Mouse (Mus musculus): Measurements from ENCODE around the gene Syne3. TPM values are rescaled to one million over a fixed set of nuclear protein-coding genes. Genes with fewer than 3 reads are reported as not detected.

Gene Syne3
- polyA plus RNA-seq, 1 experiment from 2014 or later, result 0.25 TPM

- DNase-seq (ENCODE audit: low spot score), result no peak
- no peak overlapping the region for H3K4me3 ChIP-seq
- no peaks in the 10 kb centered on the region for H3K36me3 ChIP-seq
- H3K4me1 ChIP-seq, result peaks cover 10% of the 10 kb centered on the region
- peaks cover 9% of the 10 kb centered on the region for H3K27me3 ChIP-seq (ENCODE audit: low read depth, poor library complexity, severe bottlenecking)
- H3K27ac ChIP-seq, result no peak overlapping the region
- no peaks in the 10 kb centered on the region for H3K9me3 ChIP-seq (replicated peaks)
- WGBS, result 92% methylated on average over 10 of the region's 10 CpGs
Observed at GRCm38 (mm10) chr12:104992123-104992741, 17.4 kb downstream of the Syne3 start.

GRCm38 (mm10) chr12:104990741-104991454 lies 18.7 kb downstream of the Syne3 start:
- Histone ChIP-seq H3K9me3 (replicated peaks) (no peaks in the 10 kb centered on the region), H3K27me3 (ENCODE audit: low read depth, poor library complexity, severe bottlenecking) (peaks cover 9% of the 10 kb centered on the region), H3K27ac (no peak overlapping the region), H3K4me3 (no peak overlapping the region), H3K36me3 (no peaks in the 10 kb centered on the region), H3K4me1 (peaks cover 10% of the 10 kb centered on the region)
- DNase-seq (ENCODE audit: low spot score), result no peak
- 88% methylated on average over 13 of the region's 13 CpGs for WGBS

- WGBS, result 83% methylated on average over 7 of the region's 7 CpGs
Observed at GRCm38 (mm10) chr12:104987936-104988335, 21.7 kb downstream of the Syne3 start.

GRCm38 (mm10) chr12:104986781-104987180 lies 22.8 kb downstream of the Syne3 start:
- Histone ChIP-seq H3K27ac (no peak overlapping the region), H3K27me3 (ENCODE audit: low read depth, poor library complexity, severe bottlenecking) (no peaks in the 10 kb centered on the region), H3K4me3 (no peak overlapping the region), H3K4me1 (peaks cover 17% of the 10 kb centered on the region), H3K36me3 (no peaks in the 10 kb centered on the region), H3K9me3 (replicated peaks) (no peaks in the 10 kb centered on the region)
- WGBS, result 92% methylated on average over 9 of the region's 9 CpGs
- DNase-seq (ENCODE audit: low spot score), result no peak

More at GRCm38 (mm10) chr12:104987936-104988335, 21.7 kb downstream of the Syne3 start:
- Histone ChIP-seq H3K4me3 (no peak overlapping the region), H3K4me1 (peaks cover 17% of the 10 kb centered on the region), H3K27me3 (ENCODE audit: low read depth, poor library complexity, severe bottlenecking) (no peaks in the 10 kb centered on the region), H3K36me3 (no peaks in the 10 kb centered on the region), H3K9me3 (replicated peaks) (no peaks in the 10 kb centered on the region), H3K27ac (no peak overlapping the region)
- no peak for DNase-seq (ENCODE audit: low spot score)

DNA sequence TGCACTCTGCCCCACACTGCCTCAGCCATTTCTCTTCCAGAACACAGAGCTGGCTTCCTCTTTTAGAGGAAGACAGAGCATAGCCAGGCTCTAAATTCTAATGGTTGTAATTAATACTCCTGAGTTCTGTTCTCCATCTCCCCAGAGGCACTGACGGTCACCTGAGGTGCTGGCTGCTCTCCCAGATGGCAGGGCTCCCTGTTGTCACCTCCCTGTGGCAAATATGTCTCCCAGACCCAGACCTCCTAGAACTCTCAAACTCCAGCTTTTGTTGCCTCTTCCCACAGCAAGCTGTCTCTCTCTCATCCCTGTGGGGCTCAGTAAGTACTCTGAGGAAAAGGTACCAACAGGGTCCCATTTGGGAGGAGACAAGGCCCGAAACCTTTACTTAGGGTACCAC lies 23.6 kb downstream of the Syne3 start:
- Histone ChIP-seq H3K27ac (no peak overlapping the region), H3K36me3 (no peaks in the 10 kb centered on the region), H3K27me3 (ENCODE audit: low read depth, poor library complexity, severe bottlenecking) (no peaks in the 10 kb centered on the region), H3K4me1 (peaks cover 17% of the 10 kb centered on the region), H3K9me3 (replicated peaks) (no peaks in the 10 kb centered on the region), H3K4me3 (no peak overlapping the region)
- DNase-seq (ENCODE audit: low spot score), result no peak
- WGBS, result 84% methylated on average over 2 of the region's 2 CpGs

GRCm38 (mm10) chr12:104985088-104985487 lies 24.5 kb downstream of the Syne3 start:
- no peak overlapping the region for H3K4me3 ChIP-seq
- no peak overlapping the region for H3K27ac ChIP-seq
- H3K4me1 ChIP-seq, result peaks cover 17% of the 10 kb centered on the region
- DNase-seq (ENCODE audit: low spot score), result no peak
- H3K27me3 ChIP-seq (ENCODE audit: low read depth, poor library complexity, severe bottlenecking), result no peaks in the 10 kb centered on the region
- 77% methylated on average over 5 of the region's 5 CpGs for WGBS
- no peaks in the 10 kb centered on the region for H3K36me3 ChIP-seq
- no peaks in the 10 kb centered on the region for H3K9me3 ChIP-seq (replicated peaks)

DNA sequence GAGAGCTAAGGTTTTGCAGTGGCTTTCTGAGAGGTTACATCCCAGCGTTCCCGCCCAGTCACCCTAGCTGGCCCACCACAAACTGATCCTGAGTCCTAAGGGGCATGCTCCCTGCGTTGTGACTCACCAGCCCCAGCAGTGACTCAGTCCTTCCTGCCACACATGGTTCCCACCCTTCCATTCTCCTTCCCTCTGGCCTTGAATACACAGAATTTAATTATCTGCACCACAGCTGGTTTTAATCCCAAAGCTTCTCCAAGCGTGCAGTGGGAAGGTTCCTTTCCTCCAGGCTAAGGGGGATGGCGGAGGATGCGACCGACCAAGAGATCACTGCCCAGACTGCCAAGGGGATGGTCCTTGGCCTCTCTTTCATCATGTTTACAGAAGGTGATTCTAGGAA lies 26.1 kb downstream of the Syne3 start:
- Histone ChIP-seq H3K27me3 (ENCODE audit: low read depth, poor library complexity, severe bottlenecking) (no peaks in the 10 kb centered on the region), H3K4me3 (no peak overlapping the region), H3K27ac (peak overlapping the region; percentile 74), H3K4me1 (peaks cover 24% of the 10 kb centered on the region), H3K9me3 (replicated peaks) (no peaks in the 10 kb centered on the region), H3K36me3 (no peaks in the 10 kb centered on the region)
- no peak for DNase-seq (ENCODE audit: low spot score)
- WGBS, result 46% methylated on average over 7 of the region's 7 CpGs

DNA sequence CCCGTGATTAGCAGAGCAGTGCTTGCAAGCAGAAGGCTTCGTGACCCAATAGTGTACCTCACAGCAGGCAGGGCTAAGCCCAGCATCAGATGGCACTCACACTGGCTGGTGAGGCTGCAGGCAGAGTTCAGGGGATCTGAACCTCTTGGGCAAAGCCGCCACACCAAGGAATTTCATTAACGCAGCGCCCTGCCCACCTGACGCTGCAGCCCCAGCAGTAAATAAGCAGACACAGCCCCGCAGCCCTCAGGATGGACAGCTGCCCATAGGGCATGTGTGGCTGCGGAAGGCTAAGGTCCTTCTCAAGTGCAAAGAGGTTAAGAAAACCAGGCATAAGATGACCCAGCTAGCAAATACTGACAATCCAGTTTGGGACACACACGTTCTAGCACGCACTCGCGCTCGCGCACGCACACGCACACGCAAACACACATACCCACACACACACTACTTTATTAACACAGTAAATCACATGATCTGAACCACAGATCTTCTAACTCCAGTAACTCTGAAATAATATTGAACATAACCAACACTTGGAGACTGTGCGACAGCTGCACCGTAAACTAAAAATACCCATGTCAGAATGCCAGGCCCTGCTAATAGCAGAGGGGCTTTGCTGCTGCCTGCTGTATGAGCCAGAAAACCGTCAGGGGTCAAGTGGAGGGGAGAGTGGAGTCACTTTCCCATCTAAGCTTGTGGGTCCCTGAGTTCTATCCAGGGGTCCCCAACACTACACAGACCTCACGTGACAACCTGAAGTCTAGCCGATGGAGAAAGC lies 30.5 kb downstream of the Syne3 start:
- Histone ChIP-seq H3K36me3 (no peaks in the 10 kb centered on the region), H3K27ac (peak overlapping the region; percentile 72), H3K4me3 (peak overlapping the region; percentile 14; the same call in 1 of the 2 replicates), H3K4me1 (peaks cover 32% of the 10 kb centered on the region), H3K9me3 (replicated peaks) (no peaks in the 10 kb centered on the region), H3K27me3 (ENCODE audit: low read depth, poor library complexity, severe bottlenecking) (no peaks in the 10 kb centered on the region)
- DNase-seq (ENCODE audit: low spot score), result no peak
- 69% methylated on average over 22 of the region's 22 CpGs for WGBS

- Histone ChIP-seq H3K27ac (peak overlapping the region; percentile 72), H3K4me3 (peak overlapping the region; percentile 14; the same call in 1 of the 2 replicates), H3K36me3 (no peaks in the 10 kb centered on the region), H3K9me3 (replicated peaks) (no peaks in the 10 kb centered on the region), H3K27me3 (ENCODE audit: low read depth, poor library complexity, severe bottlenecking) (no peaks in the 10 kb centered on the region), H3K4me1 (peaks cover 25% of the 10 kb centered on the region)
- 27% methylated on average over 9 of the region's 9 CpGs for WGBS
- DNase-seq (ENCODE audit: low spot score), result peak; percentile 47
Observed at GRCm38 (mm10) chr12:104978420-104978819, 31.2 kb downstream of the Syne3 start.

DNA sequence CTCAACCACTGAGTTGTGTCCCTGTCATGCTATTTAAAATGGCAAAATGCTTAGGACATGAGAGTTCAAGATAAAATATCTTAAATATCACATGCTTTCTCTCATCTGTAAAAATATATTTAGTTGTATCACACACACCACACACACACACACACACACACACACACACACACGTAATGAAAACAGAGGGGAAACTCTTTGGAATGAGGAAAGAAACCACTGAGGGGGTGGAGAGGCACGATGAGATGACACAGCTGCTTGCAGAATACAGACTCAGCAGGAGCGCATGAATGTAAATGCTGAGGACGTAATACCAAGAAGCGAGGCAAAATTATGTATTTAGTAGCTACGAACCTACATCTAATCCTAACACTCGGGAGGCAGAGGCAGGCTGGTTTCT lies 32.7 kb downstream of the Syne3 start:
- H3K27ac ChIP-seq, result no peak overlapping the region
- 94% methylated on average over 7 of the region's 7 CpGs for WGBS

GRCm38 (mm10) chr12:104976331-104976817 lies 33.2 kb downstream of the Syne3 start:
- Histone ChIP-seq H3K9me3 (replicated peaks) (no peaks in the 10 kb centered on the region), H3K4me1 (peaks cover 20% of the 10 kb centered on the region), H3K36me3 (no peaks in the 10 kb centered on the region), H3K4me3 (no peak overlapping the region), H3K27me3 (ENCODE audit: low read depth, poor library complexity, severe bottlenecking) (no peaks in the 10 kb centered on the region), H3K27ac (no peak overlapping the region)
- no peak for DNase-seq (ENCODE audit: low spot score)
- WGBS, result 64% methylated on average over 8 of the region's 8 CpGs

More for the DNA sequence above, 32.7 kb downstream of the Syne3 start:
- H3K9me3 ChIP-seq (replicated peaks), result no peaks in the 10 kb centered on the region
- no peak for DNase-seq (ENCODE audit: low spot score)
- no peak overlapping the region for H3K4me3 ChIP-seq
- no peaks in the 10 kb centered on the region for H3K36me3 ChIP-seq
- H3K27me3 ChIP-seq (ENCODE audit: low read depth, poor library complexity, severe bottlenecking), result no peaks in the 10 kb centered on the region
- H3K4me1 ChIP-seq, result peaks cover 20% of the 10 kb centered on the region

DNA sequence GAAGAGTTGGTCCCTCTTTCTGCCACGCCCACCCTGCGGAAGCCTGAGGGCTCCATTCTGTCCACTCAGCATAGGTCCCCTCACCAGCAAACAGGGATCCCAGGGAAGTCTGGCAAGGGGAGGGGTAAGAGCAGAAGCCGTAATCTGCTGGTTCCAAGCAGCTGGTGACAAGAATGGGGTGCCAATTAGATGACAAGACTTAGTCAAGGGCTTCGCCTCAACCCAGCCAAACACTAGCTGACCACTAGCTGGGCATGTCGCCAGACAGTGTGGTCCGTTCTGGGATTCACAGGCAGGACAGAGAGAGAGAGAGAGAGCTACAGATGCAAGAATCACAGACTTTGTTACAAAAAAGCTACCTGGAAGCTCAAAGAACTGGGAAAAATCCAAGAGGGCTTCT lies 36.7 kb downstream of the Syne3 start:
- Histone ChIP-seq H3K4me1 (peaks cover 19% of the 10 kb centered on the region; the same call in 1 of the 2 replicates), H3K4me3 (no peak overlapping the region), H3K9me3 (replicated peaks) (no peaks in the 10 kb centered on the region), H3K27ac (no peak overlapping the region), H3K27me3 (ENCODE audit: low read depth, poor library complexity, severe bottlenecking) (no peaks in the 10 kb centered on the region), H3K36me3 (no peaks in the 10 kb centered on the region)
- 75% methylated on average over 6 of the region's 6 CpGs for WGBS
- no peak for DNase-seq (ENCODE audit: low spot score)

- Histone ChIP-seq H3K4me1 (peaks cover 28% of the 10 kb centered on the region), H3K36me3 (no peaks in the 10 kb centered on the region), H3K4me3 (no peak overlapping the region), H3K27ac (no peak overlapping the region), H3K9me3 (replicated peaks) (no peaks in the 10 kb centered on the region), H3K27me3 (ENCODE audit: low read depth, poor library complexity, severe bottlenecking) (no peaks in the 10 kb centered on the region)
- 83% methylated on average over 4 of the region's 4 CpGs for WGBS
- no peak for DNase-seq (ENCODE audit: low spot score)
Observed at GRCm38 (mm10) chr12:104969618-104970017, 40.0 kb downstream of the Syne3 start.

All from limb, embryonic 10.5 days (tissue).